Comparison of ENCODE assay signal across 9 mouse cellular contexts in genomic region chr10:40884279-40884806, GRCm38 (mm10). TPM values are rescaled to one million over a fixed set of nuclear protein-coding genes. Genes with fewer than 3 reads are reported as not detected.
DNase-seq lines count a peak whose midpoint lies in the region; ATAC-seq and TF ChIP-seq lines count a peak whose summit lies in the region.
"Had no signal": no experiment of that assay in that cellular context is flagged by ENCODE, and none has a peak within 500 bp of the region (broad histone marks: within the 10 kb centered on the region; RNA-seq: fewer than 3 reads in every experiment).

No protein-coding gene starts in this region.

- intact Hi-C loops in left cerebral cortex, postnatal 4 days (cut with DNase I): loop anchor here (5.0 kb wide), 1 partner anchor 232 kb away; no protein-coding TSS in a partner anchor

- WGBS in intestine, embryonic 16.5 days: under 1% methylated on average over 39 of the region's 40 CpGs
- WGBS in midbrain, embryonic 14.5 days: under 1% methylated on average over 40 of the region's 40 CpGs
- 1% methylated on average over 39 of the region's 40 CpGs for WGBS in spleen, adult 2 months

- no peaks in the 10 kb centered on the region for H3K9me3 ChIP-seq in intestine, embryonic 16.5 days (ENCODE audit: control insufficient read depth, low read length)
- H3K9me3 ChIP-seq in midbrain, embryonic 14.5 days (ENCODE audit: control insufficient read depth, low read length): no peaks in the 10 kb centered on the region

- peak overlapping the region; percentile 81 for H3K9ac ChIP-seq in intestine, embryonic 16.5 days (ENCODE audit: low read depth, low read length)
- peak overlapping the region; percentile 97 for H3K9ac ChIP-seq in midbrain, embryonic 14.5 days (replicated peaks; ENCODE audit: low read length)

- H3K4me2 ChIP-seq in intestine, embryonic 16.5 days (ENCODE audit: low read depth, low read length): peak overlapping the region; percentile 82
- H3K4me2 ChIP-seq in midbrain, embryonic 14.5 days (ENCODE audit: low read length): peak overlapping the region; percentile 63

- H3K4me3 ChIP-seq in intestine, embryonic 16.5 days (ENCODE audit: low read length): peak overlapping the region; percentile 74
- peak overlapping the region; percentile 96 for H3K4me3 ChIP-seq in midbrain, embryonic 14.5 days (replicated peaks; ENCODE audit: low read depth, low read length)
- peak overlapping the region; percentile 68; the same call in 1 of the 2 replicates for H3K4me3 ChIP-seq in spleen, adult 2 months (ENCODE audit: extremely low read depth, insufficient read depth, insufficient read length)

- no peak for TF ChIP-seq POLR2A in spleen, adult 2 months (IDR thresholded peaks at IDR 0.05; ENCODE audit: low read depth, low read length)

- H3K36me3 ChIP-seq in intestine, embryonic 16.5 days (ENCODE audit: control insufficient read depth, insufficient read depth, low read length): no peaks in the 10 kb centered on the region
- H3K36me3 ChIP-seq in midbrain, embryonic 14.5 days (ENCODE audit: control insufficient read depth, insufficient read depth, low read length): no peaks in the 10 kb centered on the region; the same call in 1 of the 2 replicates
- no peaks in the 10 kb centered on the region for H3K36me3 ChIP-seq in spleen, adult 2 months (ENCODE audit: control insufficient read depth, insufficient read depth, low read length)

- H3K27me3 ChIP-seq in intestine, embryonic 16.5 days (replicated peaks; ENCODE audit: control insufficient read depth, insufficient read depth, low read length): no peaks in the 10 kb centered on the region
- no peaks in the 10 kb centered on the region for H3K27me3 ChIP-seq in midbrain, embryonic 14.5 days (ENCODE audit: control insufficient read depth, insufficient read depth, low read length)
- H3K27me3 ChIP-seq in spleen, adult 2 months (ENCODE audit: control insufficient read depth, insufficient read depth, low read length): peaks cover 15% of the 10 kb centered on the region

- H3K27ac ChIP-seq in intestine, embryonic 16.5 days (ENCODE audit: low read length): peak overlapping the region; percentile 83
- H3K27ac ChIP-seq in midbrain, embryonic 14.5 days (replicated peaks; ENCODE audit: low read depth, low read length): peak overlapping the region; percentile 99
- H3K27ac ChIP-seq in spleen, adult 2 months (ENCODE audit: insufficient read depth, low read length): no peak overlapping the region
- H3K27ac ChIP-seq: macrophage had no signal

- H3K4me1 ChIP-seq in intestine, embryonic 16.5 days (ENCODE audit: control insufficient read depth, insufficient read depth, low read length): peaks cover 16% of the 10 kb centered on the region
- peaks cover 10% of the 10 kb centered on the region; the same call in 1 of the 2 replicates for H3K4me1 ChIP-seq in midbrain, embryonic 14.5 days (ENCODE audit: control insufficient read depth, insufficient read depth, low read length)
- H3K4me1 ChIP-seq in spleen, adult 2 months (ENCODE audit: control insufficient read depth, insufficient read depth, insufficient read length): peaks cover 10% of the 10 kb centered on the region

- ATAC-seq in CD4-positive, CD25-positive, alpha-beta regulatory T cell, adult 4 months: no peak
- peak; percentile 23; the same call in 1 of the 2 replicates for ATAC-seq in intestine, embryonic 16.5 days
- ATAC-seq in midbrain, embryonic 14.5 days (ENCODE audit: low FRiP score, low TSS enrichment): peak; percentile 18

- TF ChIP-seq CTCF in spleen, adult 2 months (IDR thresholded peaks at IDR 0.05; ENCODE audit: extremely low read depth, insufficient read depth, insufficient read length, insufficient replicate concordance): no peak

- peak; percentile 24 for DNase-seq in CD4-positive, CD25-positive, alpha-beta regulatory T cell, adult 2 months (ENCODE audit: low read depth, low spot score)
- peak; percentile 80 for DNase-seq in cerebellum, adult 9-10 months
- peak; percentile 22 to 31 for DNase-seq in frontal cortex, postnatal 25 days (ENCODE audit: low spot score in 2 of 2)
- peak; percentile 51 for DNase-seq in left cerebral cortex, postnatal 4 days
- DNase-seq in midbrain, embryonic 14.5 days: peak; percentile 81
- peak in 1 of 2 experiments; percentile 5 for DNase-seq in spleen, adult 2 months (ENCODE audit: low read depth in 1 of 2, low spot score in 2 of 2)

RNA-seq across cellular contexts. Expression of gene Wasf1, which starts 1.1 kb away (rescaled TPM):
- under 1 TPM in 1 of 2 experiments, not detected in 1; 0.12 TPM for polyA plus RNA-seq in CD4-positive, CD25-positive, alpha-beta regulatory T cell, adult 4 months (2017; shearing (Covaris generic))
- polyA plus RNA-seq in intestine, embryonic 16.5 days (2015; fragmentation: Nextera tagmentation; extraction: Ambion mirVana): 9.4 and 10.4 TPM in 2 replicates
- total RNA-seq in left cerebral cortex, postnatal 4 days (2021): 100 to 1,000 TPM; 215 to 221 TPM
- 95.5 and 116 TPM in 2 replicates for polyA plus RNA-seq in midbrain, embryonic 14.5 days (2014; fragmentation: Nextera tagmentation; extraction: Ambion mirVana)
- polyA plus RNA-seq in spleen, adult 2 months (2012; rRNA removed): 0.36 and 0.38 TPM in 2 replicates
- polyA plus RNA-seq: macrophage had no signal

RNA-seq across cellular contexts. Expression of gene Cdc40, which starts 1.2 kb away (rescaled TPM):
- polyA plus RNA-seq in CD4-positive, CD25-positive, alpha-beta regulatory T cell, adult 4 months (2017; shearing (Covaris generic)): 10 to 100 TPM; 71.5 to 91.4 TPM
- polyA plus RNA-seq in intestine, embryonic 16.5 days (2015; fragmentation: Nextera tagmentation; extraction: Ambion mirVana): 25.1 and 26.3 TPM in 2 replicates
- 10 to 100 TPM; 24.8 to 25.7 TPM for total RNA-seq in left cerebral cortex, postnatal 4 days (2021)
- polyA plus RNA-seq in midbrain, embryonic 14.5 days (2014; fragmentation: Nextera tagmentation; extraction: Ambion mirVana): 22.4 and 26.8 TPM in 2 replicates
- 13.5 and 14.8 TPM in 2 replicates for polyA plus RNA-seq in spleen, adult 2 months (2012; rRNA removed)
